Mouse (Mus musculus) MN1 (cell line): Measurements from ENCODE around the gene Vwc2.

Source experiments
- DNase-seq: peaks from one replicate; pipeline ENCODE4 v3.0.0-alpha.2; 2016; ENCODE audit warnings: low spot score

The Vwc2 gene

GRCm38 (mm10) chr11:11242694-11243377, 128.8 kb downstream of the Vwc2 start:
- no peak for DNase-seq

DNA sequence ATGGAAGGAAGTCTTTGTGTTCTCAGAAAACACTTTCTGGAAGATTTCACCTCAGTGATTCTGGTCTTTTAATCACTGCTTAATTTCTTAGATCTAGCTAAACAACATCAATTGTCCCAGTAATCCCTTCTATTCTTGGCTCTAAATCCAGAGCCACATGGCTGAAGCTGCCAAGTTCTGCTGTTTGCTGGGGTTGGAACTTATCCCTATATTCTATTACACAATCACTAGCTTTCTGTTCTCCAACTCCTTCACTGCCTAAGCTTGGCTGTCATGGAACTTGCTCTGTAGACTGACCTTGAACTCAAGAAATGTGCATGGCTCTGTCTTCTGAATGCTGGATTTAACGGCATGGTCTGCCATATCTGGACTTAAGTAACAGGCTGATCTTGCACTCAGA, 143.3 kb downstream of the Vwc2 start:
- DNase-seq: no peak

- no peak for DNase-seq
These were observed 166.1 kb downstream of the Vwc2 start for GRCm38 (mm10) chr11:11280128-11280527.

DNA sequence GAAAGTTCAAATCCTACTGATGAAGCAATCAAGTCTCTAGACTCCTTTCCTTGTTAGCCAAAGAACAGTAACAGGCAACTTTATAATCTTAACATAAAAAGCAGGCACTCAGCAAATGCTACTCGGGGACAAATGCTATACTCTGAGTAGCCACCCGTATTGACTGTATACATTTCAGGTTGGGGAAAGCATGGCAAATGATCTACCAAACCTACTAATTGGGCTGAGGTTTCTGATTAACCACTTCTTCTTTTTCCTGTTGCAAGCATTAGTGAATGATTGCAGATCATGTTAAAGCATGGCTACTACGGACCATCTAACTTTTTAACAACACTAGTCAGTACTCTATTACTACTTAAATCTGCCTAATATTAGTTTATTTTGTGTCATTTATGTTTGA, 169.5 kb downstream of the Vwc2 start:
- DNase-seq: no peak
